Mouse (Mus musculus): ENCODE measurements around the gene Pdcd6ip.
"Not testable (repeated sequence)": the region's sequence is repeated elsewhere in the genome, so short reads cannot be mapped to it uniquely, and the experiment has no call there.

The Pdcd6ip gene

GRCm38 (mm10) chr9:113707481-113708360, at the start of gene Pdcd6ip:
Pdcd6ip (minus strand) TSS chr9:113708259.
- peak; percentile 89 for DNase-seq (ENCODE audit: low read depth, low spot score)

- DNase-seq (ENCODE audit: low read depth, low spot score) = no peak
These were observed 48.0 kb upstream of the Pdcd6ip start for GRCm38 (mm10) chr9:113755888-113756719.

- no peak for DNase-seq (ENCODE audit: low read depth, low spot score)
These were observed 41.3 kb upstream of the Pdcd6ip start for GRCm38 (mm10) chr9:113749356-113749755.

GRCm38 (mm10) chr9:113743291-113743690, 35.2 kb upstream of the Pdcd6ip start:
- no peak for DNase-seq (ENCODE audit: low read depth, low spot score)

GRCm38 (mm10) chr9:113742361-113742794, 34.3 kb upstream of the Pdcd6ip start:
- DNase-seq (ENCODE audit: low read depth, low spot score) = no peak

- DNase-seq (ENCODE audit: low read depth, low spot score) = peak; percentile 25
These were observed 33.6 kb upstream of the Pdcd6ip start for GRCm38 (mm10) chr9:113741637-113742137.

- peak; percentile 71 for DNase-seq (ENCODE audit: low read depth, low spot score)
These were observed 33.1 kb upstream of the Pdcd6ip start, which contains the start of gene Clasp2 for GRCm38 (mm10) chr9:113741108-113741636. Clasp2 (plus strand) TSS chr9:113741473.

GRCm38 (mm10) chr9:113738941-113739340, 30.9 kb upstream of the Pdcd6ip start:
- no peak for DNase-seq (ENCODE audit: low read depth, low spot score)

- no peak for DNase-seq (ENCODE audit: low read depth, low spot score)
These were observed 30.0 kb upstream of the Pdcd6ip start for GRCm38 (mm10) chr9:113738021-113738420.

GRCm38 (mm10) chr9:113735920-113736319, 27.9 kb upstream of the Pdcd6ip start:
- no peak for DNase-seq (ENCODE audit: low read depth, low spot score)

GRCm38 (mm10) chr9:113731540-113731939, 23.5 kb upstream of the Pdcd6ip start:
- no peak for DNase-seq (ENCODE audit: low read depth, low spot score)

- DNase-seq (ENCODE audit: low read depth, low spot score) = no peak
These were observed 19.1 kb upstream of the Pdcd6ip start for GRCm38 (mm10) chr9:113726991-113727680.

GRCm38 (mm10) chr9:113726131-113726530, 18.1 kb upstream of the Pdcd6ip start:
- no peak for DNase-seq (ENCODE audit: low read depth, low spot score)

- DNase-seq (ENCODE audit: low read depth, low spot score) = not testable (repeated sequence)
These were observed 17.6 kb upstream of the Pdcd6ip start for GRCm38 (mm10) chr9:113725609-113726008.

GRCm38 (mm10) chr9:113724646-113725045, 16.6 kb upstream of the Pdcd6ip start:
- no peak for DNase-seq (ENCODE audit: low read depth, low spot score)

- peak; percentile 25 for DNase-seq (ENCODE audit: low read depth, low spot score)
These were observed 11.0 kb upstream of the Pdcd6ip start for GRCm38 (mm10) chr9:113719063-113719462.

- DNase-seq (ENCODE audit: low read depth, low spot score) = no peak
These were observed 2.8 kb upstream of the Pdcd6ip start for GRCm38 (mm10) chr9:113710871-113711270.

- no peak for DNase-seq (ENCODE audit: low read depth, low spot score)
These were observed 562 bp upstream of the Pdcd6ip start for GRCm38 (mm10) chr9:113708361-113709280.

GRCm38 (mm10) chr9:113706841-113707240, 1.2 kb downstream of the Pdcd6ip start:
- no peak for DNase-seq (ENCODE audit: low read depth, low spot score)

GRCm38 (mm10) chr9:113706108-113706507, 2.0 kb downstream of the Pdcd6ip start:
- no peak for DNase-seq (ENCODE audit: low read depth, low spot score)
